Mouse (Mus musculus): Measurements from ENCODE around the gene Zfp965.
"Not testable (repeated sequence)": the region's sequence is repeated elsewhere in the genome, so short reads cannot be mapped to it uniquely, and the experiment has no call there.

The Zfp965 gene

DNA sequence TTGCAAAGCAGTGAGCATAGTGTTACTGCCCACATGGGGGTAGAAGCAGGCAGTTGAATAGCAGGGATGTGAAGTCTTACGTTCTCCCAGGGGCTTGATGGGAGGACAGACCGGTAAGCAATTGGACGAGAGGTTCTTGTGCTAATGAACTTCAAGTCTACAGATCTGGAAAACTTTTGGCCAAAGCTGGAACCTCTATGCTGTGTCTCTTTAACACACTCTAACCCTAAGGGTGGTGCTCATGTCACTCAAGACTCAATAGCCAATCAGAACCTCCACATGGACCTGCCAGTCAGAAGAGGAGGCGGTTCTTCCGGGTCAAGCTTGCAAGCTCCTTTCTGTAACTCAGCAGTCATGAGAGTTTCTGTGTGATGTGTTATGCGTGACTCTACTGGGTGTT lies at the start of gene Zfp965:
Gene Zfp965, plus strand, starts transcription at position 301 of the 400 bp plus-strand sequence.
- DNase-seq, result not testable (repeated sequence)

- DNase-seq, result not testable (repeated sequence)
These were observed 34.1 kb upstream of the Zfp965 start, which contains the start of gene Gm4724 for GRCm38 (mm10) chr2:175435707-175436106. Gm4724 (minus strand) TSS chr2:175435807.
